ENCODE assay signal across 8 mouse cellular contexts in the genomic region with DNA sequence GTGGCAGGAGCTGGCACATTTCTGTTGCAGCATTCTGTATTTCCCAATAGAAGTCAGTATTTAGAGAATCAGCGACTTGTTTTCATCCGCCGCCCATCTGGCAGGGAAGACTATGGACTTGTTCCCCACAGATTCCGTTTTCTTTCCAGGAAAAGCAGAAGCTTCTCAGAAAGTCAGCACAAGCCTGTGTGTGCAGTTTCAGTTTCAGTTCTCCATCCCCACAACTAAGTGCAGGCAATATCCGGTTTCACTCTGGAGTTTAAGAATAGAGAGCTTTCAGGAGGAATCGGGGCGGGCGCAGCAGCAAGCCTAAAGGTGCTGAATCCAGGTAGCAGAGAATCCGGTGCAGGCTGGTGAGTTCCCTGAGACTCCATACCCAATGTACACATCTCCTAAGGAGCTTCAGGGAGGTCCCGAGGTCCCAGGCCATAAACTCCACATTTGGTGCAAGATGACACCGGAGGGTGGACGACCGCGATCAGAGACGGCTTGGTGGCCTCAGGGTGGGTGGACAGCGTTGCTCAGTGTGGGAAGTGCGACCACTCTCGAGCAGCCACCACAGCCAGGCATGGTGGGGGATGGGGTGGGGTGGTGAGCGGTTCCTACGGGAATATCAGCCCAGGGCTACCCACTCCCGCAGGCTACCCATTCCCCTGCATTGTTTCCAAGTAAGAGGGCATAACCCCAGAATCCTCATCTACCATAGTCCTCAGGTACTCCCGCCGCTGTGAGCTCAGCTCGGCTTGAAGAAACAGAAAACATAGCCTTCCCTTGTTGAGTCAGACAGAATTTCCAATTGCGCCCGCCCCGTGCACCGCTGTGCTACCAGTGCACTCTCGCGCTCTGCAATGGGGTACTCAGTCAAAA. TPM values are rescaled to one million over a fixed set of nuclear protein-coding genes. Genes with fewer than 3 reads are reported as not detected.
DNase-seq lines count a peak whose midpoint lies in the region; ATAC-seq and TF ChIP-seq lines count a peak whose summit lies in the region.

Gbp7 (plus strand) TSS at position 256 of the 867 bp plus-strand sequence.

- peak within 1 kb of the TSS; percentile 90 to 91 for H3K4me3 ChIP-seq in MEL (ENCODE audit: control insufficient read depth in 1 of 2, insufficient read depth in 1 of 2, low read depth in 2 of 2, low read length in 2 of 2)
- peak within 1 kb of the TSS; percentile 55 for H3K4me3 ChIP-seq in hindbrain, embryonic 13.5 days

- TF ChIP-seq EP300 in MEL (IDR thresholded peaks at IDR 0.05; ENCODE audit: low read depth in 1 of 2, low read length in 2 of 2), result no peak

- H3K27ac ChIP-seq in MEL (ENCODE audit: control insufficient read depth, low read depth, low read length), result 0 out of 2 replicates have a peak within 1 kb of the TSS, but pooled peaks have one; percentile 25
- no peak within 1 kb of the TSS for H3K27ac ChIP-seq in hindbrain, embryonic 13.5 days

- no peaks in the 10 kb centered on the region for H3K27me3 ChIP-seq in MEL (ENCODE audit: control insufficient read depth in 1 of 2, insufficient read depth in 2 of 2, low read length in 2 of 2)
- H3K27me3 ChIP-seq in hindbrain, embryonic 13.5 days, result 0 out of 2 replicates have a peak, but pooled peaks cover 13% of the 10 kb centered on the region

- no peaks in the 10 kb centered on the region for H3K9me3 ChIP-seq in MEL (replicated peaks; ENCODE audit: insufficient read depth, low read length)
- no peaks in the 10 kb centered on the region for H3K9me3 ChIP-seq in hindbrain, embryonic 13.5 days

- TF ChIP-seq RAD21 in MEL (IDR thresholded peaks at IDR 0.05; ENCODE audit: low read depth, low read length), result no peak

- WGBS in hindbrain, embryonic 13.5 days, result 1% methylated on average over 30 of the region's 30 CpGs

- TF ChIP-seq CTCF in MEL (IDR thresholded peaks at IDR 0.05 in 2 of 3, conservative IDR thresholded peaks at IDR 0.05 in 1 of 3; ENCODE audit: control insufficient read depth in 1 of 3, insufficient read depth in 1 of 3, low read depth in 2 of 3, low read length in 3 of 3, poor library complexity in 1 of 3, severe bottlenecking in 1 of 3), result no peak

- ATAC-seq in hindbrain, embryonic 13.5 days (ENCODE audit: low FRiP score), result peak; percentile 85

- peak; percentile 80 for DNase-seq in MEL (ENCODE audit: low read depth, low spot score)
- peak; percentile 43 for DNase-seq in c-Kit-positive CD71-positive TER-119-negative erythroid progenitor cells, embryonic 14.5 days (ENCODE audit: low read depth)
- peak; percentile 11 to 24 for DNase-seq in frontal cortex, postnatal 10 days (ENCODE audit: low spot score in 2 of 2)
- DNase-seq in layer of hippocampus, postnatal 14 days (ENCODE audit: low spot score in 2 of 2), result peak; percentile 20 to 63
- DNase-seq in lung, postnatal 14 days, result peak; percentile 63
- DNase-seq in ovary, postnatal 36 days (ENCODE audit: low spot score), result peak; percentile 35
- DNase-seq in thymus, postnatal 4 days, result peak; percentile 62

- peak within 1 kb of the TSS; percentile 64 for H3K9ac ChIP-seq in MEL (ENCODE audit: control insufficient read depth, low read depth, low read length, poor library complexity, severe bottlenecking)
- peak within 1 kb of the TSS; percentile 67 for H3K9ac ChIP-seq in hindbrain, embryonic 13.5 days

- peak within 1 kb of the TSS; percentile 98 for H3K4me2 ChIP-seq in hindbrain, embryonic 13.5 days

- H3K36me3 ChIP-seq in MEL (ENCODE audit: control insufficient read depth in 1 of 2, insufficient read depth in 2 of 2, low read length in 2 of 2), result peaks cover 0 to 3% of the 10 kb centered on the region in 2 experiments; a peak in 2 of 4 replicates
- H3K36me3 ChIP-seq in hindbrain, embryonic 13.5 days, result no peaks in the 10 kb centered on the region

- H3K4me1 ChIP-seq in MEL (ENCODE audit: control insufficient read depth in 1 of 2, insufficient read depth in 2 of 2, low read length in 2 of 2), result no peaks in the 10 kb centered on the region
- H3K4me1 ChIP-seq in hindbrain, embryonic 13.5 days (replicated peaks), result peaks cover 8% of the 10 kb centered on the region; the same call in 1 of the 2 replicates

- no peak for TF ChIP-seq POLR2A in MEL (IDR thresholded peaks at IDR 0.05; ENCODE audit: control insufficient read depth in 1 of 2, insufficient read depth in 1 of 2, low read depth in 1 of 2, low read length in 2 of 2, poor library complexity in 1 of 2)

- no peaks in the 10 kb centered on the region; the same call in 1 of the 2 replicates for H3K79me2 ChIP-seq in MEL (ENCODE audit: control insufficient read depth, insufficient read depth, low read length, poor library complexity)

TF ChIP-seq in MEL, 35 proteins besides CTCF, POLR2A, EP300 and RAD21:
- peak; percentile 86 for TF ChIP-seq ETS1 (IDR thresholded peaks at IDR 0.05; ENCODE audit: low read depth, low read length)
- peak; percentile 74 for TF ChIP-seq SIN3A (IDR thresholded peaks at IDR 0.05; ENCODE audit: low read length)
- no peak for TF ChIP-seq UBTF (IDR thresholded peaks at IDR 0.05; ENCODE audit: borderline replicate concordance, insufficient read depth, low read depth, low read length)

RNA-seq across cellular contexts. Expression of gene Gbp7, which starts in this region (rescaled TPM):
- total RNA-seq in MEL (2012; rRNA removed), result 1.6 and 3.9 TPM in 2 replicates
- 1 to 10 TPM in 1 of 2 experiments, not detected in 1; 1.9 TPM for polyA plus RNA-seq in MEL (2012; ENCODE audit: insufficient read depth in 1 of 2, insufficient read length in 2 of 2, low read depth in 1 of 2, low replicate concordance in 2 of 2, missing spikeins in 1 of 2)
- polyA plus RNA-seq in hindbrain, embryonic 13.5 days (2015; fragmentation: Nextera tagmentation; extraction: Ambion mirVana), result 1.7 TPM in 2 replicates
- total RNA-seq in layer of hippocampus, postnatal 14 days (2021), result 1 to 10 TPM; 2.7 to 2.8 TPM

Comparison
In these comparisons a context has a peak if more than half of its experiments do, and no peak if none do; other contexts are left out.
1. DNase-seq: peak in every context shown above with its lines; median percentile 80 in MEL; 63 in lung, postnatal 14 days; 62 in thymus, postnatal 4 days; 43 in c-Kit-positive CD71-positive TER-119-negative erythroid progenitor cells, embryonic 14.5 days; 42 in layer of hippocampus, postnatal 14 days; 35 in ovary, postnatal 36 days; 18 in frontal cortex, postnatal 10 days.